Mouse (Mus musculus): Measurements from ENCODE around the gene Mup20.
"Not testable (repeated sequence)": the region's sequence is repeated elsewhere in the genome, so short reads cannot be mapped to it uniquely, and the experiment has no call there.

The Mup20 gene

DNA sequence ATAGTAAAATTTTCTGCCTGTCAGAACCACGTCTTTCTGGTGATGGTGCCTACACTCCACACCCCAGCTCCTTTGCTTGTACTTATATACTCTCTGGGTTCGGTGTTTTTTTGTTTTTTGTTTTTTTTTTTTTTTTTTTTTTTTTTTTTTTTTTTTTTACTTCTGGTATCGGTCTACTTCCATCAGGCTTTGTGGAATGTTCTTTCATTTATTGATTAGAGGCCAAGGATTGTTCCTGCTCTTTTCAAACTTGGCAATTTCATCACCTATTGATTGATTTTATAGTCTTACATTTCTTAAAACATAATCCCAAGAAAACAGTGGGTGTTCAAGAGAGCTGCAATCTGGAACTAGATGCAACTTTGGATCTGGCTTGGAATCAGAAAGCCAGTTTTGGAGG lies at the start of gene Mup20:
Gene Mup20 (minus strand): TSS at position 101 of the 400 bp plus-strand sequence.
- DNase-seq (ENCODE audit: low spot score in 2 of 2) = not testable (repeated sequence)

DNA sequence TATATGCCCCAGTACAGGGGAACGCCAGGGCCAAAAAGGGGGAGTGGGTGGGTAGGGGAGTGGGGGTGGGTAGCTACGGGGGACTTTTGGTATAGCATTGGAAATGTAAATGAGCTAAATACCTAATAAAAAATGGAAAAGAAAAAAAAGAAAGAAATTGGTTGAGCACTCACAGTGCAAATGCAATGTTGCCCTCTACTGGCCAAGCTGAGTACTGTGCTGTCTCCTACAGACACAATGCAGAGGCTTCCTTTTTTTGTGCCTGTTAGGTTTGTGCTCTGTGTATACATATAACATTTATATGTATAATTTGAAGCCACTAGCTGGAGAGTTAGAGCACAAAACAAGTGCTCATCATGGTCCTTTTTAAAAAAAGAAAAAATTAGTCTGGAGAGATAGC lies 49.4 kb upstream of the Mup20 start:
- DNase-seq (ENCODE audit: low spot score in 2 of 2) = peak in 1 of 2 experiments; percentile 38

DNA sequence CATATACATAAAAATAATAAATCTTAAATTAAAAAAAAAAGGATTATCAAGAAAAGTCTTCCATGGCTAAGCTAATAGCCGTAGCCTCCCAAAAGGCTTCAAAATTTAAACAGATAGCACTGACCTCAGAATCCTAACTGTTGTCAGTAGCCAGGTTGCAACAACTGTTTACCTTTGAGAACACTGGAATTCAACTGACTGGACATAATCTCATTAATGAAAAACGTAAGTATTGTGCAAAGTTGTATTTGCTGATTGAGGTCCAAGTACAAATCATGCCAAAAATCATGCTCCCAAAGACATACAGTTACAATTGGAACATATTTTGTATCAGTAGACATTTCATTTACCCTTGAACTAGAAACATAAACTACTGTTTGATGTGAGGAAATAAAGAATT lies 34.0 kb upstream of the Mup20 start:
- no peak for DNase-seq (ENCODE audit: low spot score in 2 of 2)

- no peak for DNase-seq (ENCODE audit: low spot score in 2 of 2)
Observed at GRCm38 (mm10) chr4:62087241-62087640, 33.3 kb upstream of the Mup20 start, which contains the start of gene Mup3. Mup3 (minus strand) TSS chr4:62087342.

DNA sequence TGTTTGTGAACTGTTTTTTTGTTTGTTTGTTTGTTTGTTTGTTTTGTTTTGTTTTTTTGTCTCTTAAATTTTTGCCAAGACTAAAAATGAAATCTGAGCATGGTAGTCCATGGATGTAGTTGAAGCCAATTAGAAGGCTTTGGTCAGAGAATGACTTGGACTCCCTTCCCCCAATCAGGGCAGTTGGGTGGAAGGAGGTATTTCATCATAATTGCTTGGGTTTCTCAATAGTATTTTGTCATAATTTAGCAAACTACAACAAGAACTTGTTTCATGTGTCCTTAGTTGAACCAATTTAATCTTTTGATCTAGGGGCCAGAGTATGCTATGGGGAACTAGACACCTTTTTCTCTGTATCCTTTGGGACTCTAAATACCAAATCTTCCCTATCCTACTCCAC lies 28.8 kb upstream of the Mup20 start:
- no peak for DNase-seq (ENCODE audit: low spot score in 2 of 2)

- DNase-seq (ENCODE audit: low spot score in 2 of 2) = no peak
Observed at GRCm38 (mm10) chr4:62075126-62075525, 21.2 kb upstream of the Mup20 start.

DNA sequence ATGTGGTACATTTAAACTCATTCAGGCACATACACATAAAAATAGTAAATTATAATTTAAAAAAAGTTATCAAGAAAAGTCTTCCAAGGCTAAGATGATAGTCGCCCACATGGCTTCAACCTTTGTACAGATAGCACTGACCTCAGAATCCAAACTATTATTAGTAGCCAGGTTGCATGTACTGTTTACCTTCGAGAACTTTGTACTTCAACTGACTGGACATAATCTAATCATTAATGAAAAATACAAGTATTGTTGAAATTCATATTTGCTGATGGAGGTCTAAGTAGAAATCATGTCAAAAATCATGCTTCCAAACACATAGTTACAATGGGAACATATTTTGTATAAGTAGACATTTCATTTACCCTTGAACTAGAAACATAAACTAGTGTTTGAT lies 822 bp upstream of the Mup20 start:
- DNase-seq (ENCODE audit: low spot score in 2 of 2) = not testable (repeated sequence)

GRCm38 (mm10) chr4:62026281-62026680 lies 27.7 kb downstream of the Mup20 start:
- no peak for DNase-seq (ENCODE audit: low spot score in 2 of 2)

DNA sequence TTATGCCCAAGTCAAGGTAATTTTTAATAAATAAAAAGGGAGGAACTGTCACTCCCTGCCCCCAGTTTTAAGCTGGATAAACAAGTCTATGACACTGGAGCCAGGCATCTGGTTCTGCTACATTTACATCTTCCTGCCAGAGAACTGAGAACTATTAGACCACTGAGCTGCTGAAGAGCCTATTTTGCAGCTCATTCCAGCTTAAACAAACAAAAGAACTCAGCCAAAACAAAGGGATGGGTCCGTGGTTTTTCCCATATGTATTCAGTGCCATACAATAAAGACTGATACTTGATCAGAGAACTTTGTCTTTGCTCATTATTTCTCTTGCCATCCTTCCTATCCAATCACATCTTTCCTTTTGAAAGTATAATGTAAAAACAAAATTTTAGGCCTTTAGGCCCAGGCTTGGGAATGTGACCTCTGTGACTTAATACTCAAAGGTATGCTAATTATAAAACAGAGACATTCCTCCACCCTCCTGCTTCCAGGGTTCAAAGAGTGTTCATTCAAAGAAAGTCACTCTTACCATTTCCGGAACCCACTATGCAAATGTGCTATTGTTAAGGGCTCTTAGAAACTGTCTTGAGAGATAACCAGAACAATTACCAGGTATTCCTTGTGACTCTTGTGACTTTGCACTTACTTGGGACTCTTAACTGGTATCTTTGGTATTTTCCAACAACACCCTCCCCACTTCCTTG lies 29.6 kb downstream of the Mup20 start:
- no peak for DNase-seq (ENCODE audit: low spot score in 2 of 2)

GRCm38 (mm10) chr4:62023646-62024045 lies 30.3 kb downstream of the Mup20 start:
- no peak for DNase-seq (ENCODE audit: low spot score in 2 of 2)

DNA sequence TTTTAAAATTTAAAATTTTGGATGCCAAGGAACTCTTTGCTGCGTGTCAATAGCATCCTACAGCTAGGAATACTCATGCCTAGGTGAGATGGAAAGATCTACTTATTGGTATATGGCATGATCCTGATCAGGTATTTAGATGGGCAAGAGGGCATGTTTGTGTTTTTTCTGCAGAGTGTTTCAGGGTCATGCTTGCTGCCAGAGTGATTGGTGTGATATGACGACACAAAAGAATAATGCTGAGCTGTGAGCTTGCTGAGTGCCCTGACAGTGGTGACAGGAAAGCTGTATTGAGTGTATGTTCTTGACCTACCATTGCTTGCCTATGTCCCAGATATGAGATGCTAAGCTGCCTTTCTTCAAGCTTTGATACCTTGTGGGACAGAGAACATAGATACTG lies 30.8 kb downstream of the Mup20 start:
- DNase-seq (ENCODE audit: low spot score in 2 of 2) = no peak

DNA sequence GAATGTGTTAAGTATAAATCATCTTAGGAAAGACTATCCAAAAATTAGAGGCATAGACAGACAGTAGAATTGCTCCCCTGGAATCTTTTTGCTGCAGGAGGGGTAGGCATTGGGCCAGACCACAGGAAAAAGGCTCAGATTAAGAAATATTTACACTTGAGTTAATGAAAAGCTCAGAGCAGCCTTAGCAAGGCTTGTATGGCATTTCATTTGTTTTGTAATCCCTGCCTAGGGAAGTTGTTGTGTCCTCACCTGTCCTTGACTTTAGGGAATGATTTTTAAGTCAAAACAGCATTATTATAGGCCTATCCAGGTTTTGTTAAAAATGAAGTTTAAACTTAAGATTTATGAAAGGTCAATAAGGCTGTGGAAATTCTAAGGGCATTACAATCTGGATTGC lies 33.4 kb downstream of the Mup20 start:
- DNase-seq (ENCODE audit: low spot score in 2 of 2) = not testable (repeated sequence)

All from frontal cortex, postnatal 36 days (tissue).